Mouse (Mus musculus) CH12.LX (cell line): ENCODE results near the gene Csnk1g1. TPM values are rescaled to one million over a fixed set of nuclear protein-coding genes. Genes with fewer than 3 reads are reported as not detected.

Source experiments
- DNase-seq: peaks from one replicate; pipeline ENCODE4 v3.0.0-alpha.2; 2013; ENCODE audit errors: extremely low read depth
- H3K27ac ChIP-seq: 2 replicates; pipeline ENCODE4 v1.5.1; 2012; ENCODE audit warnings: low read depth, mild to moderate bottlenecking, control low read depth, moderate library complexity; ENCODE audit not compliant: insufficient read depth
- H3K27me3 ChIP-seq: replicated peaks from 2 replicates; pipeline ENCODE3; 2012; ENCODE audit warnings: inconsistent platforms
- H3K36me3 ChIP-seq, 2 experiments: replicated peaks in 1 of 2; 2 replicates each; pipeline versions ENCODE3 to v1.6.1; 2012; ENCODE audit warnings: inconsistent platforms in 1 of 2, low read length in 1 of 2, mild to moderate bottlenecking in 1 of 2, mixed read lengths in 1 of 2, moderate library complexity in 1 of 2; ENCODE audit not compliant: control insufficient read depth in 1 of 2, insufficient read depth in 1 of 2
- H3K4me1 ChIP-seq, 2 experiments: 2 replicates each; pipeline ENCODE4 v1.6.1; 2012; ENCODE audit warnings: inconsistent platforms in 1 of 2, moderate library complexity in 1 of 2; ENCODE audit not compliant: insufficient read depth in 2 of 2, control insufficient read depth in 1 of 2
- H3K4me2 ChIP-seq: 2 replicates; pipeline ENCODE4 v1.6.1; 2012; ENCODE audit warnings: low read depth, mild to moderate bottlenecking, control low read depth; ENCODE audit not compliant: poor library complexity, insufficient read depth, severe bottlenecking
- H3K4me3 ChIP-seq, 3 experiments: fragments of 150-350 bp in 1 of 3; sonication (generic) in 1 of 3; replicated peaks in 1 of 3; 2 replicates each; pipeline versions ENCODE3 to v1.5.1; 2011 to 2012; ENCODE audit warnings: low read depth in 2 of 3, low read length in 2 of 3, mild to moderate bottlenecking in 2 of 3, moderate library complexity in 2 of 3, control low read depth in 1 of 3, improper control_type of control experiment in 1 of 3, inconsistent platforms in 1 of 3, mixed read lengths in 1 of 3; ENCODE audit not compliant: poor library complexity in 1 of 3
- H3K79me2 ChIP-seq: replicated peaks from 2 replicates; pipeline ENCODE4 v1.6.1; 2012; ENCODE audit warnings: mild to moderate bottlenecking, moderate library complexity; ENCODE audit not compliant: control insufficient read depth, poor library complexity, insufficient read depth, severe bottlenecking; ENCODE audit errors: extremely low read depth
- H3K9ac ChIP-seq: 2 replicates; pipeline ENCODE4 v1.6.1; 2012; ENCODE audit warnings: low read depth, mild to moderate bottlenecking, control low read depth, moderate library complexity; ENCODE audit not compliant: insufficient read depth
- H3K9me3 ChIP-seq: replicated peaks from 2 replicates; pipeline ENCODE3; 2012; ENCODE audit warnings: low read length, inconsistent platforms, mixed read lengths
- BHLHE40 ChIP-seq: IDR thresholded peaks from 2 replicates; pipeline ENCODE4 v1.6.1; 2011; ENCODE audit warnings: mild to moderate bottlenecking, low read depth, low read length, improper control_type of control experiment
- CHD1 ChIP-seq: IDR thresholded peaks from 2 replicates; pipeline ENCODE4 v1.6.1; 2012; ENCODE audit warnings: low read depth, low read length, improper control_type of control experiment, inconsistent platforms
- E2F4 ChIP-seq: IDR thresholded peaks from 2 replicates; pipeline ENCODE4 v1.6.1; 2011; ENCODE audit warnings: low read depth, low read length, improper control_type of control experiment; ENCODE audit not compliant: insufficient replicate concordance
- EP300 ChIP-seq: IDR thresholded peaks from 2 replicates; pipeline ENCODE4 v1.6.1; 2011; ENCODE audit warnings: low read length, improper control_type of control experiment
- ETS1 ChIP-seq: conservative IDR thresholded peaks from 2 replicates; pipeline ENCODE4 v1.6.1; 2012; ENCODE audit warnings: low read depth, mild to moderate bottlenecking, inconsistent platforms, low read length, improper control_type of control experiment, moderate library complexity
- GABPA ChIP-seq: IDR thresholded peaks from 2 replicates; pipeline ENCODE4 v1.6.1; 2012; ENCODE audit warnings: low read depth, low read length, improper control_type of control experiment, inconsistent platforms; ENCODE audit not compliant: insufficient replicate concordance
- HCFC1 ChIP-seq: IDR thresholded peaks from 2 replicates; pipeline ENCODE4 v1.6.1; 2012; ENCODE audit warnings: low read depth, mild to moderate bottlenecking, inconsistent platforms, low read length, improper control_type of control experiment
- IRF4 ChIP-seq: IDR thresholded peaks from 2 replicates; pipeline ENCODE4 v1.6.1; 2014; ENCODE audit warnings: low read depth, mild to moderate bottlenecking, inconsistent platforms, low read length, improper control_type of control experiment
- JUND ChIP-seq: conservative IDR thresholded peaks from 2 replicates; pipeline ENCODE4 v1.6.1; 2011; ENCODE audit warnings: low read depth, low read length, improper control_type of control experiment
- MAX ChIP-seq: IDR thresholded peaks from 2 replicates; pipeline ENCODE4 v1.6.1; 2011; ENCODE audit warnings: low read length, improper control_type of control experiment
- MAZ ChIP-seq: IDR thresholded peaks from 2 replicates; pipeline ENCODE4 v1.6.1; 2012; ENCODE audit warnings: low read depth, mild to moderate bottlenecking, inconsistent platforms, low read length, improper control_type of control experiment, moderate library complexity
- MEF2A ChIP-seq: IDR thresholded peaks from 2 replicates; pipeline ENCODE4 v1.6.1; 2014; ENCODE audit warnings: low read depth, mild to moderate bottlenecking, inconsistent platforms, low read length, improper control_type of control experiment, borderline replicate concordance
- MYC ChIP-seq: IDR thresholded peaks from 2 replicates; pipeline ENCODE4 v1.6.1; 2011; ENCODE audit warnings: low read depth, mild to moderate bottlenecking, improper control_type of control experiment, low read length
- NRF1 ChIP-seq: IDR thresholded peaks from 2 replicates; pipeline ENCODE4 v1.6.1; 2014; ENCODE audit warnings: low read depth, mild to moderate bottlenecking, inconsistent platforms, low read length, improper control_type of control experiment, moderate library complexity
- POLR2A ChIP-seq: IDR thresholded peaks from 2 replicates; pipeline ENCODE4 v1.6.1; 2011; ENCODE audit warnings: low read depth, mild to moderate bottlenecking, improper control_type of control experiment, low read length
- POLR2AphosphoS2 ChIP-seq: IDR thresholded peaks from 2 replicates; pipeline ENCODE4 v1.6.1; 2011; ENCODE audit warnings: low read depth, low read length, improper control_type of control experiment
- RAD21 ChIP-seq: IDR thresholded peaks from 2 replicates; pipeline ENCODE4 v1.6.1; 2011; ENCODE audit warnings: low read depth, mild to moderate bottlenecking, low read length, improper control_type of control experiment, moderate library complexity
- RCOR1 ChIP-seq: conservative IDR thresholded peaks from 2 replicates; pipeline ENCODE4 v1.6.1; 2012; ENCODE audit warnings: low read depth, mild to moderate bottlenecking, inconsistent platforms, low read length, improper control_type of control experiment
- SMC3 ChIP-seq: IDR thresholded peaks from 2 replicates; pipeline ENCODE4 v1.6.1; 2011; ENCODE audit warnings: low read depth, low read length, improper control_type of control experiment
- TBP ChIP-seq: conservative IDR thresholded peaks from 2 replicates; pipeline ENCODE4 v1.6.1; 2011; ENCODE audit warnings: low read depth, low read length, improper control_type of control experiment
- TCF12 ChIP-seq: IDR thresholded peaks from 2 replicates; pipeline ENCODE4 v1.6.1; 2014; ENCODE audit warnings: low read depth, mild to moderate bottlenecking, inconsistent platforms, low read length, improper control_type of control experiment
- USF1 ChIP-seq: IDR thresholded peaks from 2 replicates; pipeline ENCODE4 v1.6.1; 2014; ENCODE audit warnings: low read depth, mild to moderate bottlenecking, inconsistent platforms, low read length, improper control_type of control experiment
- USF2 ChIP-seq: conservative IDR thresholded peaks from 2 replicates; pipeline ENCODE4 v1.6.1; 2011; ENCODE audit warnings: low read depth, low read length, improper control_type of control experiment
- ZC3H11A ChIP-seq: IDR thresholded peaks from 2 replicates; pipeline ENCODE4 v1.6.1; 2012; ENCODE audit warnings: low read depth, mild to moderate bottlenecking, inconsistent platforms, low read length, improper control_type of control experiment
- ZNF384 ChIP-seq: IDR thresholded peaks from 2 replicates; pipeline ENCODE4 v1.6.1; 2012; ENCODE audit warnings: low read depth, low read length, improper control_type of control experiment, inconsistent platforms
- dilution Hi-C: fragments of 300-500 bp; cut with MboI; formaldehyde crosslinking; loops from 2 replicates; pipeline ENCODE4 v1.14.3; 2020; ENCODE audit warnings: low sequenced_read_pairs; ENCODE audit not compliant: extremely low pct_unique_long_range_greater_than_20kb, extremely low pct_ligation_motif_present
- in situ Hi-C: fragments of 300-500 bp; cut with MboI; formaldehyde crosslinking; loops from 3 replicates; pipeline ENCODE4 v1.14.3; 2019; ENCODE audit warnings: low sequenced_read_pairs, low pct_ligation_motif_present, low pct_unique_long_range_greater_than_20kb, mixed read lengths
- polyA plus RNA-seq: library from polyadenylated mRNA; unstranded; fragments of >175 nt; gene quantifications from 2 replicates; pipeline ENCODE4 v1.2.1, GENCODE M21; 2012; ENCODE audit warnings: low read depth; ENCODE audit not compliant: insufficient read length
- total RNA-seq, 2 experiments: library from RNA; depleted of rRNA; stranded (reverse); fragments of 300-350 nt in 1 of 2; fragments of >200 nt in 1 of 2; gene quantifications; 2 replicates each; pipeline ENCODE4 v1.2.3; 2012 to 2014

The Csnk1g1 gene
- total and polyA plus RNA-seq, 3 experiments = 11.7 to 16.0 (median 12.3) TPM

DNA sequence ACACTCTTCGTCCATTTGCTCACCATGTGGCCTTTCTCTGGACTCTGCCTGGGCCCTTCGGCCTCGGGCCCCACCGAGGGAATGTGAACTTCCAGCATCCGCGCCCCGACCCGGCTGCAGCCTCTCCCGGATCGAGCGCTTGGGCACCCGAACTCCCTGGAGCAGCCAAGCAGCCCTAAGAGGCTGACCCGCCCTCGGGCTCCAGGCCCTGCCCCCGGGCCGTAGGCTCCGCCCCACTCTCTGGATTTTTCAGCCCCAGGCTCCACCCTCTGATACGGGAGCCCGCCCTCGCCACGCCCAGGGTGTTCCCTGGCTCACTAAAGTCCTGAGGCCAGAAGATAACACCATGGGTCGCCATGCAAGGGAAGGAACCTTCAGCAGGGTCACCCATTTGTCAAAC, 160.9 kb downstream of the Csnk1g1 start, which contains the start of gene Snx22:
Snx22 (minus strand) TSS at position 137 of the 400 bp plus-strand sequence.
- TF ChIP-seq USF1 (no peak), TBP (no peak), JUND (no peak), ZC3H11A (no peak), IRF4 (no peak), POLR2AphosphoS2 (no peak), SMC3 (no peak), BHLHE40 (no peak), MAZ (no peak)
- no peak within 1 kb of the TSS for H3K27ac ChIP-seq
- H3K4me2 ChIP-seq = peak within 1 kb of the TSS; percentile 53
- no peaks in the 10 kb centered on the region for H3K27me3 ChIP-seq
- peaks cover 15% of the 10 kb centered on the region for H3K9me3 ChIP-seq
- no peaks in the 10 kb centered on the region for H3K79me2 ChIP-seq
- H3K4me1 ChIP-seq = peaks cover 23 to 36% of the 10 kb centered on the region in 2 experiments
- H3K36me3 ChIP-seq = peaks cover 24 to 26% of the 10 kb centered on the region in 2 experiments
- DNase-seq = peak; percentile 21
- H3K4me3 ChIP-seq = peak within 1 kb of the TSS; percentile 21 to 56 (median 45)
- H3K9ac ChIP-seq = peak within 1 kb of the TSS; percentile 24
- dilution Hi-C loops (no loop called here), in situ Hi-C loops (no loop called here)

DNA sequence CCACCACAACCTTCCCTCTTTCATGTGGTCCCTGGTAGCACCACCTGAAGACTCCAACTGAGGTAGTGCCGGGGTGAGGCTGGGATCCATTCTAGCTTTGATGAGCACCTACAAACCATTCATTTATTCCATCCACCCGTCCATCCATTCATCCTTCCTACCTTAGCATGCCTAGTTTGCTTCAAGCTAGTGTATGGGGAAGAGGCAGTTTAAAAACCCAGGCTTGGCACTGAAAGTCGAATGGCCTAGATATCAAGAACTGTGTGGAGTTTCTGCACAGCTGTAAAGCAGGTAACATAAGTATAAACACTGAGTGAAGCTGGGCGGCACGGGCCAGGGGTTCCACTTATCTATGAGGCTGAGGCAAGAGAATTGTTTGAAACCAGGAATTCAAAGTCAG, 161.4 kb downstream of the Csnk1g1 start:
- H3K27me3 ChIP-seq = no peaks in the 10 kb centered on the region
- H3K4me3 ChIP-seq = no peak overlapping the region
- DNase-seq = no peak
- peaks cover 23 to 24% of the 10 kb centered on the region in 2 experiments for H3K36me3 ChIP-seq
- no peak for TF ChIP-seq GABPA
- no peak for TF ChIP-seq USF1
- no peak for TF ChIP-seq POLR2AphosphoS2
- TF ChIP-seq MAX = no peak
- no peak for TF ChIP-seq RCOR1
- TF ChIP-seq NRF1 = no peak
- no peak for TF ChIP-seq POLR2A
- TF ChIP-seq, all 38 proteins: peak for 0
- dilution Hi-C loops (no loop called here), in situ Hi-C loops (no loop called here)
- H3K79me2 ChIP-seq = no peaks in the 10 kb centered on the region
- H3K27ac ChIP-seq = no peak overlapping the region
- no peak overlapping the region for H3K9ac ChIP-seq
- peaks cover 17% of the 10 kb centered on the region for H3K9me3 ChIP-seq
- H3K4me1 ChIP-seq = peaks cover 23 to 36% of the 10 kb centered on the region in 2 experiments
- no peak overlapping the region for H3K4me2 ChIP-seq

DNA sequence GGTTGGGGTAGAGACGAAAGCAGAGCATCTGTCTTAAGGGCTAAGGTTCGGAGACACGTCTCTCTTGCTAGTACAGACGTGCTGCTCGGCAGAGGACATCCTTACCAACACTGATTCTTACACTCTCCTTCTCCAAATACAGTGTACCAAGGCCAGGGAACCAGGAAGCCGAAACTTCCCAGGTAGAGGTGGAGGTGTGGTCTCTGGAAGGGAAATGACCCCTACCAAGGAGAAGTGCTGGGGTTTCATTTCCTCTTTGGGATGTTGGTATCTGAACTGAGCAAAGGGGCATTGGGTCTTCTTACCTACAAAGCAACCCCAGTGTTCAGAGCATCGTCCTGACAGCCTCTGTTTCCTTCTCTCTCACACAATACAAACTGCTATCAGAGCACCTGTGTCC, 164.0 kb downstream of the Csnk1g1 start:
- H3K36me3 ChIP-seq = no peaks in the 10 kb centered on the region
- peaks cover 20 to 30% of the 10 kb centered on the region in 2 experiments for H3K4me1 ChIP-seq
- no peaks in the 10 kb centered on the region for H3K27me3 ChIP-seq
- H3K27ac ChIP-seq = no peak overlapping the region
- no peaks in the 10 kb centered on the region for H3K79me2 ChIP-seq
- H3K9ac ChIP-seq = no peak overlapping the region
- DNase-seq = no peak
- H3K4me3 ChIP-seq = no peak overlapping the region
- 0 out of 2 replicates have a peak overlapping the region, but pooled peaks have one; percentile 19 for H3K4me2 ChIP-seq
- TF ChIP-seq ETS1 (no peak), RAD21 (no peak), CHD1 (no peak), NRF1 (no peak), TCF12 (no peak), IRF4 (peak; percentile 85), E2F4 (no peak), MYC (no peak), MEF2A (no peak), USF2 (no peak), EP300 (peak; percentile 82), GABPA (no peak), HCFC1 (no peak), ZNF384 (no peak)
- TF ChIP-seq, all 38 proteins: peak for 2
- H3K9me3 ChIP-seq = peaks cover 17% of the 10 kb centered on the region
- dilution Hi-C loops = no loop called here
- in situ Hi-C loops = no loop called here
